Mouse (Mus musculus) inflammation-experienced regulatory T-cells (primary cell): ENCODE measurements around the gene Rcor3. TPM values are rescaled to one million over a fixed set of nuclear protein-coding genes. Genes with fewer than 3 reads are reported as not detected.

ENCODE experiments used
- polyA plus RNA-seq, 2 experiments: library from polyadenylated mRNA; unstranded; fragments of 100-300 nt; shearing (Covaris generic); gene quantifications; one replicate each; pipeline ENCODE4 v1.2.1; 2017

The Rcor3 gene
- polyA plus RNA-seq, result 10 to 100 TPM; 23.3 to 25.1 TPM

GRCm38 (mm10) chr1:192137926-192138910 is at the start of gene Rcor3:
Gene Rcor3 (minus strand): TSS chr1:192138062.

DNA sequence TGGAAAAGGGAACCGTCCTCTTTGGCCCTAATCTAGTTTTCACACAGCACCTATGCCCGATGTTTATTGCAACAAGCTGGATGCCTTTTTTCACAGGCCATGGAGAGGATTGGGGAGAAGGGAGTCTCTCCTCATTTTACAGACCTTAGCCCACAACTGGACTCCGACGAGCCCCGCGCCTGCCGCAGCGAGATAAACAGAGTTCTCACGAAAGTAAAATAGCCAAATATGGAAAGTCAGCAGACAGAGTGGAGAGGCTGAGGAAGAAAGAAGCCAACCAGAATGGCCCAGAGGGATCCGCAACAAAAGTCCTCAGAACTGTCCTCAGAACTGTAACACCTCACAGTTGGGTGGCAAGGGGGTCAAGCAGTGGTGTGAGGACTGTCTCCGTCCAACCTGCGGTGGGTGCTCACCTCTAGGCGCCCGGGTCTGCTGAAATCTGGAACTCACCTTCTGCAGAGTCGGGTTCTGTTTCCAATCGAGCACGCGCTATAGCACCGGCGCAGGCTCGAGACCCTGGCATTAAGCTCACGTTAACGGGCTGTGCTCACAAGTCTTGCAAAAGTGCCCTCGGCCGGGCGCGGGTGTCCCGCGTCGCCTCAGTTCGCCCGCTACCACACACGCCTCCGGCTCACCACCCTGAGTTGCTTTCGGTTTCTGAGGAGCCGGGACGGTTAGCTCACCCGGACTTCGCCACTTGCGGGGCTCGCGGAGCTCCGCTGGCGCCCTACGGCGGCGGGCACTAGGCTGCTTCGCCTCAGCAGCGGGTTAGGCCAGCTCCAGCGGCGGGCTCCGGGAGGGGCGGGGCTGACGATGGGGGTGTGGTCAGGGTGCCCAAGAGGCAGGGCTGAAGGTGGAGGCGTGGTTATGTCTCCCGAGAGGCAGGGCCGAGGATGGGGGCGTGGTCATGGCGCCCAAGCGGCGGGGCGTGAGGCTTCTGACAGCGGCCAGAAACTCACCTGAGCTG is 45.8 kb downstream of the Rcor3 start, which contains the start of gene Traf5:
Gene Traf5, minus strand, starts transcription at position 754 of the 967 bp plus-strand sequence.

Other genes starting within 250 kb of the Rcor3 start
- gene Slc30a1, start 231.3 kb downstream of the Rcor3 start, polyA plus RNA-seq, result 10 to 100 TPM; 12.6 to 12.9 TPM
- 1 to 10 TPM in 1 of 2 experiments, under 1 TPM in 1; 0.48 to 2.4 TPM for gene Rd3, start 160.7 kb downstream of the Rcor3 start, polyA plus RNA-seq
- gene Traf5, start 45.5 kb downstream of the Rcor3 start, polyA plus RNA-seq, result 100 to 1,000 TPM; 144 to 151 TPM
- under 1 TPM in 1 of 2 experiments, not detected in 1; 0.15 TPM for gene Kcnh1, start 52.7 kb upstream of the Rcor3 start, polyA plus RNA-seq